Mouse (Mus musculus) right cerebral cortex, adult 2 months (tissue): ENCODE results near the gene Crybb1.

ENCODE experiments used
- DNase-seq, 2 experiments: peaks; one replicate each; pipeline ENCODE4 v3.0.0; 2021 to 2022; ENCODE audit warnings: low spot score in 2 of 2

The Crybb1 gene

GRCm38 (mm10) chr5:112301694-112302093 is 46.1 kb downstream of the Crybb1 start:
- DNase-seq, result no peak

GRCm38 (mm10) chr5:112302310-112302709 is 46.7 kb downstream of the Crybb1 start:
- DNase-seq, result no peak

GRCm38 (mm10) chr5:112305842-112306241 is 50.2 kb downstream of the Crybb1 start:
- DNase-seq, result no peak

- DNase-seq, result no peak
Measured at GRCm38 (mm10) chr5:112313222-112313885, 57.7 kb downstream of the Crybb1 start.

- no peak for DNase-seq
Measured at GRCm38 (mm10) chr5:112316468-112316867, 60.9 kb downstream of the Crybb1 start.

- no peak for DNase-seq
Measured at GRCm38 (mm10) chr5:112317328-112317727, 61.7 kb downstream of the Crybb1 start.
